Mouse (Mus musculus): Measurements from ENCODE around the gene Ttc13.

GRCm38 (mm10) chr8:124648311-124648710 is 73.5 kb downstream of the Ttc13 start:
- TF ChIP-seq CTCF (IDR thresholded peaks at IDR 0.05; ENCODE audit: control insufficient read depth, insufficient read depth, insufficient replicate concordance, low read depth, low read length), result no peak
- TF ChIP-seq POLR2A (IDR thresholded peaks at IDR 0.05; ENCODE audit: control insufficient read depth, low read depth, low read length), result no peak
